Mouse (Mus musculus): Measurements from ENCODE around the gene Wdfy3. TPM values are rescaled to one million over a fixed set of nuclear protein-coding genes. Genes with fewer than 3 reads are reported as not detected.
A peak's percentile ranks its signal among the peaks of the same experiment; 100 is the strongest.
"Not testable (repeated sequence)": the region's sequence is repeated elsewhere in the genome, so short reads cannot be mapped to it uniquely, and the experiment has no call there.

Gene Wdfy3
- 23.6 and 24.7 TPM in 2 replicates for polyA plus RNA-seq (2012; rRNA removed)

DNA sequence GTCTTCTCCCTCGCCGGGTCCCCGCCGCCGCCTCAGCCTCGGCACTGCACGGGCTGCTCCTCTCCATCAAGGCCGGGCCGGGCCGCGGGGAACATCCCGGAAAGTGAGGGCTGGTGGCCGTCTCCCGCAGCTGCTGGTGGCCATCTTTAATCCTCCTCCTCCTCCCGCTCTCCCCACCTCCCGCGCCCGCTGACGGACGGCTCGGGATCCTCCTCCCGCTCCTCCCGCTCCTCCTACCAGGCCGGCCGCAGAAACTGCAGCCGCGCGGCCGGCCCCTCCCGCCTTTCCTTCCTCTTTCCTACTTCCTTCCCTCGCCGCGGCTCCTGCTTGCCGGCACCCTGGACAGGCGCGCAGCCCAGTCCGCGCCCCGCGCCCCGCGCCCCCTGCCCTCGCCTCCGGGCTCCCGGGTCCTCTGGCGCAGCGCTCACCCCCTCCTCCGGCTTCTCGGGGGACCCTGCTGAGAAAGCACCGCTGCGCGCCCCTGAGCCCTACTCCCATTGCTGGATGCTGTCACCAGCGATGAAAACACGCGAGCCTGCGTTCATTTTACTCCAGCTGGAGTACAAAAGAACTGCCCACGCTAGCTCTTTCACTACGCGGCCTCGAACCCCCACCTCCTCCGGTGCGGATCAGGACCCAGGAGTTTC is at the start of gene Wdfy3:
Wdfy3 (minus strand) TSS at position 155 of the 647 bp plus-strand sequence.
- peak; percentile 79 for DNase-seq (ENCODE audit: low spot score)

DNA sequence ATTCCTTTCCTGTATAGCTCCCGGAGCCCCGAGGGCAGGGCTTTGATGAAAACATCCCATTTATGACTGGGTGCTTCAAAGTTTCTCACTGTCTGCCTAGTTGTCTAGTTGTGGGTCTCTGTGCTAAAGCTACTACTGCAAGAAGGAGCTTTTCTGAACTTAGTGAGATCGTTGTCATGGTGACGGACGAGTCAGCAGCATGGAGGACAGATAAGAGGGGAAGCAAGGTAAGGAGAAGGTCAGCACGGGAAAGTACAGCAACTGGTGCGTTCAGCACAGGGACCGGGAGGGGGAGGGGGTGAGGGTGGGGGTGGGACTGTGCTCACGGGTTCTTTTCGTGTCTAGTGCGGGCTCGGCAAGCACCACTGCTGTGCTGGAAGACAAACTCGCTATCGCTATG is 43.3 kb upstream of the Wdfy3 start:
- DNase-seq (ENCODE audit: low spot score) = no peak

- no peak for DNase-seq (ENCODE audit: low spot score)
Observed at GRCm38 (mm10) chr5:102112034-102112433, 42.3 kb upstream of the Wdfy3 start.

DNA sequence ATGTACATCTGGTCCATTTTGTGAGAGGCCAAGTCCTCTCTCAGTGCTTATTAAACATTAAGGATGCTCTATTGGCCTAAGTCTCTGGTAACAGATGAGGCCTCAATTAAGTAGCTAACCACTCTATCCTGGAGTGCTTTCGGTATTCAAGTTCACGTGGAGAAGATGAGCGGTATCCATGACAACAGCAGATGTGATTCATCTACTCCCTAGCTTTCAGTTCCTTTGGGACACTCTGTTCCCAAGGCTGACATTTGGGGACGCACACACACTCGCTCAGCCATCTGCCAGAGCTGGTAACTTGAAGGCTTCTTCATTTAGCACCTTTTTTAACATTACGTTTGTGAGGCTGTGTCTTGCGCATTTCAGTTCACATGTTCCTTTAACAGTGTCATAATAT is 40.3 kb upstream of the Wdfy3 start:
- no peak for DNase-seq (ENCODE audit: low spot score)

DNA sequence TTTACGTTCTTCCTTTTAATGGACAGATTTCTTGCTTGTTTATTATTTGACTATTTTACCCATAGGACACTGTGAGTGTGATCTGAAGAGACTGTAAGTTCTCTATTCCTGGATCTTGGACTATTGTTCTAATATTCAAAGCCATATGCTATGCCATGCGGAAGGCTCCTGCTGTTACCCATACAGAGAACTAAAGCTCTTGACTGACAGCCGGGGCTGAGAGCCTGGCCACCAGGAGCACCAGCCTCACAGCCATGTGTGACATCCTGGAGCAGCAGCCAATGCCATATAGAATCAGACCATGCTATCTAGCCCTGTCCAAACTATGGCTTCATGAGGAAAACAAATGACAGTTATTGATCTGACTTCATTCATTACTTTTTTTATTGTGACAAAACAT is 36.2 kb upstream of the Wdfy3 start:
- DNase-seq (ENCODE audit: low spot score) = no peak

DNA sequence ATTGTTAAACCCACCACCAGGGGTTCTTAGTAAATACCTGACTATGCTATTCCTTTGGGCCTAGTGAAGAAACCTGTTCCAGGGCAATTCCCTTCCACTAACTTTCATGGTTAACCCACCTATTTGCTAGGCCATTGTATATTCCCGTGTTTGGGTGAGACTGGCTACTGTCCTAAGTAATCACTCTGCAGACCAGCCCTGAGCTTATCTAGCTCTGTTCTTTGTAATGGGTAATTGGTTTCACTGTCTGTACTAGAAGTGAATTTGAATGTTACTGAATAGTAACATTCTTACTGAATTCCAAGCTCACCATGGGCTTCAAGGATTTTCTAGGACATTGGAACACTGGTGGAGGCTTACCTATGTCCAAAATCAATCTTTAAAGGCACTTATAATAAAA is 32.1 kb upstream of the Wdfy3 start:
- DNase-seq (ENCODE audit: low spot score) = not testable (repeated sequence)

GRCm38 (mm10) chr5:102100246-102101241 is 30.8 kb upstream of the Wdfy3 start:
- no peak for DNase-seq (ENCODE audit: low spot score)

DNA sequence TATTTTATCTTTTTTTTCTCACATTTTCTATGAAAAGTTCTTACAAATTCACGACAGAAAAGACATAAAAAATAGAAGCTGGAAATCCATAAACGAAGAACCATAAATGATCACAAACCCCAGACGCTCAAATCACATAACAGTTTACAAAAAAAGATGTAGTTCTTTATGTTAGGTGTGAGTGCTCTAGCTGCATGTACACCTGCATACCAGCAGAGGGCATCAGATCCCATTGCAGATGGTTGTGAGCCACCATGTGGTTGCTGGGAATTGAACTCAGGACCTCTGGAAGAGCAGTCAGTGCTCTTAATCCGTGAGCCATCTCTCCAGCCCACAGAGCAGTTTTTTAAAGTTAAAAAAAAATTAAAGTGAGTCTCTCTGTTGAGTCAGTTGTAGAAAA is 25.9 kb upstream of the Wdfy3 start:
- DNase-seq (ENCODE audit: low spot score) = no peak

- DNase-seq (ENCODE audit: low spot score) = no peak
Observed at GRCm38 (mm10) chr5:102090686-102091085, 21.0 kb upstream of the Wdfy3 start.

GRCm38 (mm10) chr5:102084737-102085705 is 15.3 kb upstream of the Wdfy3 start:
- no peak for DNase-seq (ENCODE audit: low spot score)

GRCm38 (mm10) chr5:102074086-102074485 is 4.4 kb upstream of the Wdfy3 start:
- no peak for DNase-seq (ENCODE audit: low spot score)

DNA sequence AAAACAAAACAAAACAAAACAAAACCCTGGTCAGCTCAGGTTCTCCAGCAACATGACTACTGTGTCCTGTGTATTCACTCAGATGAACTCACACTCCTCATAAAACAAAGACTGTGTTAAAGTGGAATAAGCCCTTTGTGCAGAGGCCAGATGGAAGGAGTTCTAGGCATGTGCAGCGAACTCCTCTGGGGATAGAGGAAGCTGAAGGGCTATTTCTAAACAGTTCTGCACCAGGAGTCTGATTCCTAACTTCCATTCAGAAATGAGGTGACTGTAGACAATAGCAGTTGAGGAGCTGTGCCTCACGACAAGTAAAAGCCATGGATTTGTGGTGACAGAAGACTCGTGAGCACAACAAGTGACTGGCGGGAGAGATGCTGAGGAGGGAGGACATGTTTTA is 2.3 kb upstream of the Wdfy3 start:
- DNase-seq (ENCODE audit: low spot score) = no peak

DNA sequence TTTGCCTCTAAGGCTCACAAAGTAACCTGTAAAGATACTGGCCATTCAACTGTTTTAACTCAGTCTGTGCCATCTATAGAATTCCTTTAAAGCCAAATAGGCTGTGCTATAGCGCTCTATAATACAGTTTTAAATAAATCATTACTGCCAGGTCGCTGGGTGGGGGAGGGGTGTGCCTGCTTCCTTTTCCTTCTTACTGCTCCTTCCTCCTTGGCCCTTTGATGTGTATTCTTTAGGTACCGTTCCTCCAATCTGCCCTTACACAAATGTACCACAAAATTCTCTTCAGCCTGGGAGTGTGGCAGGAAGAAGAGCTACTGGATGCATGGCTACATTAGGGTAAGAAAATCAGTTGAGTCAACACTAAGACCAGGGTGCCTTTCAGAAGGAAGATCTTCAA is 1.5 kb upstream of the Wdfy3 start:
- no peak for DNase-seq (ENCODE audit: low spot score)

- no peak for DNase-seq (ENCODE audit: low spot score)
Observed at GRCm38 (mm10) chr5:102070788-102071187, 1.1 kb upstream of the Wdfy3 start.

DNA sequence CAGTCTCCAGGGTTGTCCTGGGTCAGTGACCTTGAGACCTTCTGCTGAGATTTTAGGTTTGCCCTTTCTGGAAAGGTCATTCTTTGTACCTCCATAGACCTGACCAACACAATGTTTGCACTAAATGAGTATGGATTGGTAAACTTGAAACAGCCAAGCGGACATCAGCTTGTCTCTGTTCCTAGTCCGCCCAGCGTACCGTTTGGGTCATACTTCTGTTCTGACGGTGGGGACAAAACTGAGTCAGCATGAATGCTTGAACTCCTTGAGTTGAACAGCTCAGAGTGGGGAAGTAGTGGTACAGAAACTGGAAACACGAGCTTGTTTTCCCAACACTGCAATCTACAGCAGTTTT is 670 bp upstream of the Wdfy3 start:
- no peak for DNase-seq (ENCODE audit: low spot score)

DNA sequence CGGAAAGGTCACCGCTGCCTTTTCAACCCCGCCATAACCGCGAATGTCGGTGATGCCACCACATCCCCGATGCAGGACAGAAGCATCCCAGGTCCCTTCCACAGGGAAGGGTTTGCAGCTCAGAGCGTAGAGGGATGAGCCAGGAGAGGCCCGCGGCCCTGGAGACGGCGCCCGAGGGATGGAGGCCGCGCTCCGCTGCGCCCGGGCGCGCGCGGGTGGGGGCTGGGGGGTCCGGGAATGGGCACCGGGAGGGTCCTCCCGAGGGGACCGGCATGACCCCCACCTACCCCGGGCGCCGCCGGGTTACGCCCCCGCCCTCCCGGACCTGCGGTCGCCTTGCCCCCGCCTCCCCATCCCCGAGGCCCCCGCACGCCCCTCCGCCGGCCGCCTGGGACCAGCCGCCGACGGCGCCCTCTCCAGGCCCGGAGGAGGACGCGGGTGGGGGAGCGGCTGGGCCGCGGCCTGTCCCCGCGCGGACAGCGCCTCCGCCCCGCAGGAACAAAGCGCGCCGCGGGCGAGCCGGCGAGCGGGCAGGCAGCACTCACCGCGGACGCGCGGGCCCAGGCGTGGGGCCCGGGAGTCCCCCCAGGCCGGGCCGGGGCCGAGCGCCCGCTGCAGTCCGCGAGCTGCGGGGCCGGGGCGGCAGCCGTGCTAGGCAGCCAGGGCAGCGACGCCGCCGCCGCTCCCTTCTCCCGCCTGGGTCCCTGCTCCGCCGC is 512 bp downstream of the Wdfy3 start:
- DNase-seq (ENCODE audit: low spot score) = peak; percentile 65

DNA sequence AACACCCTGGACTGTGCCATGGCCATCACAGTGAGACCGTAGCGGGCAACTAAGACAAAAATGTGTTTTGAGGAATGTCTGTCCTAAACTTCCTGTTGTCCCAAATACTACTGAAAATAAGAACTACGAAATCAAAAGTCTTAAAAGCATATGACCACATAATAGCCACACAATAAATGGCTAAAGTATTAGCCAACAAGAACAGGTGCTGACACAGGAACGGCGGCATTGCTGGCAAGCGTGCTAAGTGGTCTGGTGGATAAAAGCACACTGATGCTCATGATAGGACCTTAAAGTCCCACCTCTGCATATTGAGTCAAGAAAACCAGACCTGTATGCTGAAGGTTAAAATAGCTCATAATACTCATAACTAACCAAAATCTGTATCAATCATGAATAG is 3.3 kb downstream of the Wdfy3 start:
- no peak for DNase-seq (ENCODE audit: low spot score)

DNA sequence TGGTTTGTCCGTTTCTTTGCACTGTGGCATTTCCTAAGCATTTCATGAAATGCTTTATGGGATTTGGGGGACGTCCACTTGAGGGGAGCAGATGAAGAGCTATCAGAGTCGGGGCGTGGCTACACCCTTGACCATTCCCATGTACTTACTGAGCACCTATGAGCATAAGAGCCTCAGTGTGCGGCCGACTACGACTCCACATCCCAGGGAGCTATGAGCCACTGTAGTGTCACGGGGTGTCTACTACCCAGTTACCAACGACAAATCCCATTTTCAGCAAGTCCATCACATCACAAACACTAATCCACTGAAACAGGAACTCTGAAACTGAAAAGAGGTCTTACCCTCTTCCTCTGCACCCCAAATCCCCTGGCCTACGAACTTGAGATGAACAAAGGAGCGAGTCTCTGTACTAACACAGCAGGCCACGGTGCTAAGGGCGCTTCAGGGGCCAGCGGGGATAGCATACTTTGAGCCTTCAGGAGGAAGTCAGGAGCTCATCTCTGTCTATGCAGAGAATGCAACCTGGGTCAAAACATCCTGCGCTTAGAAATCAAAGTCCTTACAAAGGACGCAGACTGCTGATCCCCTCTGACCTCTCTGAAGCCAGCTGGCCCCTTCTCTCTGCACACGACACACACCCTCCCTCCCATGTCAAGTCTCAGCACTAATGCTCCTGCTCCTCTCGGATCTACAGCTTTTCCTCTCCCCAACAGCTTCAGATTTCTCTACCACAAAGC is 6.5 kb downstream of the Wdfy3 start:
- DNase-seq (ENCODE audit: low spot score) = no peak

- no peak for DNase-seq (ENCODE audit: low spot score)
Observed at GRCm38 (mm10) chr5:102061816-102062215, 7.9 kb downstream of the Wdfy3 start.

DNA sequence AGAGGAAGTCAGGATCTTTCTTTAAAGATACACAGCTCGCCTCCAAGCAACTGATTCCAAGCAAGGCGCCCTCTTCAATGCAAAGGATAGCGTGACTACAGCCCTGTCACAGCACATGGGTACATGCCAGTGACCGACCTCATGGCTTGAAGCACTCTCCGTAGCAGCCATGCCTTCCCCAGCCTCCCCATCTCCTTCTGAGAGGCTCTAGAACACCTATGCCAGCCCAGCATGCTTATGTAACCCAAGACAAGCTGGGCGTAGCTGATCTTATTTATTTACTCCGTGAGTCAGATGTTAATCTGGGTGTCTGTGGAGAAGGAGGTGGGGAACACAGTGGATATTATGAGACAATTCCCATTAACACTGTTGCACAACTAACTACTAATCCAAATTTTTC is 13.8 kb downstream of the Wdfy3 start:
- no peak for DNase-seq (ENCODE audit: low spot score)
